Mouse (Mus musculus) spleen, adult 2 months (tissue): ENCODE measurements around the gene Klf15. TPM values are rescaled to one million over a fixed set of nuclear protein-coding genes. Genes with fewer than 3 reads are reported as not detected.

ENCODE experiments used
- DNase-seq, 2 experiments: peaks; one replicate each; pipeline versions ENCODE4 v3.0.0 to v3.0.0-alpha.2; 2012 to 2021; ENCODE audit warnings: low spot score in 2 of 2, low read depth in 1 of 2
- H3K27ac ChIP-seq: fragments of 200-500 bp; 2 replicates; pipeline ENCODE4 v1.5.1; 2012; ENCODE audit warnings: low read length, inconsistent platforms; ENCODE audit not compliant: insufficient read depth
- H3K27me3 ChIP-seq: fragments of 200-500 bp; 2 replicates; pipeline ENCODE4 v1.6.1; 2012; ENCODE audit warnings: mild to moderate bottlenecking, moderate library complexity, low read length, inconsistent platforms; ENCODE audit not compliant: control insufficient read depth, insufficient read depth
- H3K36me3 ChIP-seq: fragments of 200-500 bp; 2 replicates; pipeline ENCODE4 v1.6.1; 2012; ENCODE audit warnings: mild to moderate bottlenecking, low read length, inconsistent platforms; ENCODE audit not compliant: control insufficient read depth, insufficient read depth
- H3K4me1 ChIP-seq: fragments of 200-500 bp; 2 replicates; pipeline ENCODE4 v1.6.1; 2011; ENCODE audit warnings: inconsistent platforms; ENCODE audit not compliant: control insufficient read depth, insufficient read depth, insufficient read length
- H3K4me3 ChIP-seq: fragments of 200-500 bp; 2 replicates; pipeline ENCODE4 v1.5.1; 2011; ENCODE audit warnings: mild to moderate bottlenecking, inconsistent platforms; ENCODE audit not compliant: insufficient read depth, insufficient read length; ENCODE audit errors: extremely low read depth
- CTCF ChIP-seq: fragments of 200-500 bp; IDR thresholded peaks from 2 replicates; pipeline ENCODE4 v1.5.1; 2011; ENCODE audit warnings: mild to moderate bottlenecking, inconsistent platforms; ENCODE audit not compliant: insufficient read depth, insufficient read length, insufficient replicate concordance; ENCODE audit errors: extremely low read depth
- POLR2A ChIP-seq: fragments of 200-500 bp; IDR thresholded peaks from 2 replicates; pipeline ENCODE4 v1.6.1; 2011; ENCODE audit warnings: low read depth, low read length, inconsistent platforms
- WGBS: fragments of 180-500 bp; shearing (Covaris S2); methylation state at CpG from one replicate; pipeline ENCODE4 v1.1.7; 2018; 5-methylcytosine and 5-hydroxymethylcytosine counted together
- polyA plus RNA-seq: library from polyadenylated mRNA; depleted of rRNA; stranded (reverse); fragments of >200 nt; gene quantifications from 2 replicates; pipeline ENCODE4 v1.2.3, GENCODE M21; 2012

Gene Klf15
- polyA plus RNA-seq, 1 experiment, result 9.7 TPM

GRCm38 (mm10) chr6:90452603-90453002, 9.8 kb upstream of the Klf15 start:
- Histone ChIP-seq H3K27ac (no peak overlapping the region), H3K4me3 (no peak overlapping the region), H3K27me3 (no peaks in the 10 kb centered on the region), H3K4me1 (no peaks in the 10 kb centered on the region), H3K36me3 (no peaks in the 10 kb centered on the region)
- DNase-seq, result no peak
- TF ChIP-seq POLR2A, result no peak
- no peak for TF ChIP-seq CTCF

DNA sequence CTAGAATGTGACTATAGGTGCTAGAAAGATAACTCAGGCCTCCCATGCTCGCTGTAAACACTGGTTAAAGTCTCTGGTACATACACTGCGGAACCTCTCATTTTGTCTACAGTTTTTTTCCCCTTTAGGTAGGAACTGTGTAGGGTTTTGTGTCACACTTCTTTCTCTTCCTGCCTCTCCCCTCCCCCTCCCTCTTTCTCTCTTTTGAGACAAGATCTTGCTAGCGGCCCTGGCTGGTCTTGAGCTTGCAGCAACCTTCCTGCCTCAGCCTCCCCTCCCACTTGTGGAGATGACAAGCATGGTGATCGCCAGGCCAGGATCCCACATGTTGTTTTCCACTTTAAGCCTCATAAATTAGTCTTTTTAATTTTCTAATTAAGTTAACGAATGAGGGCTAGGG, 8.6 kb upstream of the Klf15 start:
- H3K36me3 ChIP-seq, result no peaks in the 10 kb centered on the region
- no peak for DNase-seq
- no peaks in the 10 kb centered on the region for H3K4me1 ChIP-seq
- 89% methylated on average over 5 of the region's 5 CpGs for WGBS
- TF ChIP-seq POLR2A (no peak), CTCF (no peak)
- no peak overlapping the region for H3K27ac ChIP-seq
- no peak overlapping the region for H3K4me3 ChIP-seq
- no peaks in the 10 kb centered on the region for H3K27me3 ChIP-seq

DNA sequence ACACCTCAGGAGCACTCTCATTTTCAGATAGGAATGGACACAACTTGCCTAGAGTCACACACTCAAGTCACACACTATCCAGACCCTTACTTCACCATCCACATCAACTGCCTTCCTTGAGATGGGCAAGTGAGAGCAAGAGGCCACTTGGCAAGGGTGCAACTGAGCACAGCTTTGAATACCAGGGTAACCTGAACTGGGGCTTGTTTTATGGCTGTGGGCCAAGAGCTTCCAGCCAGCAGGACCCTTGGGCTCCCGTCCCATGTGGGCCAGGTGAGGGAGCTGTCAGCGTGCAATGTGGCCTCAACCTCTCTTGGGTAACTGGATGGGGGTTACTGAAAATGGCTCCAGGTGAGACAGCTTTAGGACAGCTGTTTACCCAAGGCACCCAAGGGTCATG, 5.0 kb upstream of the Klf15 start:
- no peak overlapping the region for H3K4me3 ChIP-seq
- DNase-seq, result no peak
- no peak for TF ChIP-seq CTCF
- H3K36me3 ChIP-seq, result no peaks in the 10 kb centered on the region
- H3K27ac ChIP-seq, result no peak overlapping the region
- H3K4me1 ChIP-seq, result no peaks in the 10 kb centered on the region
- H3K27me3 ChIP-seq, result peaks cover 3% of the 10 kb centered on the region; the same call in 1 of the 2 replicates
- WGBS, result 82% methylated on average over 2 of the region's 2 CpGs

GRCm38 (mm10) chr6:90461181-90461580, 1.2 kb upstream of the Klf15 start:
- H3K27me3 ChIP-seq, result peaks cover 4% of the 10 kb centered on the region; the same call in 1 of the 2 replicates
- peaks cover 5% of the 10 kb centered on the region; the same call in 1 of the 2 replicates for H3K4me1 ChIP-seq
- H3K27ac ChIP-seq, result no peak overlapping the region
- DNase-seq, result no peak
- 57% methylated on average over 2 of the region's 2 CpGs for whole genome bisulfite sequencing
- no peak for TF ChIP-seq CTCF
- TF ChIP-seq POLR2A, result no peak
- no peaks in the 10 kb centered on the region for H3K36me3 ChIP-seq
- H3K4me3 ChIP-seq, result no peak overlapping the region

GRCm38 (mm10) chr6:90461771-90462170, 605 bp upstream of the Klf15 start:
- no peak overlapping the region for H3K27ac ChIP-seq
- 40% methylated on average over 12 of the region's 12 CpGs for WGBS
- H3K27me3 ChIP-seq, result peaks cover 4% of the 10 kb centered on the region; the same call in 1 of the 2 replicates
- H3K4me3 ChIP-seq, result no peak overlapping the region
- H3K4me1 ChIP-seq, result peaks cover 5% of the 10 kb centered on the region; the same call in 1 of the 2 replicates
- no peak for TF ChIP-seq CTCF
- TF ChIP-seq POLR2A, result no peak
- no peaks in the 10 kb centered on the region for H3K36me3 ChIP-seq
- no peak for DNase-seq

- DNase-seq, result no peak
- TF ChIP-seq POLR2A, result no peak
- no peak for TF ChIP-seq CTCF
- Histone ChIP-seq H3K27me3 (peaks cover 4% of the 10 kb centered on the region; the same call in 1 of the 2 replicates), H3K4me1 (peaks cover 5% of the 10 kb centered on the region; the same call in 1 of the 2 replicates), H3K4me3 (peak overlapping the region; percentile 40; the same call in 1 of the 2 replicates), H3K36me3 (no peaks in the 10 kb centered on the region), H3K27ac (peak overlapping the region; percentile 15; the same call in 1 of the 2 replicates)
- 1% methylated on average over 38 of the region's 38 CpGs for WGBS
Observed at GRCm38 (mm10) chr6:90462841-90463227, 458 bp downstream of the Klf15 start.

DNA sequence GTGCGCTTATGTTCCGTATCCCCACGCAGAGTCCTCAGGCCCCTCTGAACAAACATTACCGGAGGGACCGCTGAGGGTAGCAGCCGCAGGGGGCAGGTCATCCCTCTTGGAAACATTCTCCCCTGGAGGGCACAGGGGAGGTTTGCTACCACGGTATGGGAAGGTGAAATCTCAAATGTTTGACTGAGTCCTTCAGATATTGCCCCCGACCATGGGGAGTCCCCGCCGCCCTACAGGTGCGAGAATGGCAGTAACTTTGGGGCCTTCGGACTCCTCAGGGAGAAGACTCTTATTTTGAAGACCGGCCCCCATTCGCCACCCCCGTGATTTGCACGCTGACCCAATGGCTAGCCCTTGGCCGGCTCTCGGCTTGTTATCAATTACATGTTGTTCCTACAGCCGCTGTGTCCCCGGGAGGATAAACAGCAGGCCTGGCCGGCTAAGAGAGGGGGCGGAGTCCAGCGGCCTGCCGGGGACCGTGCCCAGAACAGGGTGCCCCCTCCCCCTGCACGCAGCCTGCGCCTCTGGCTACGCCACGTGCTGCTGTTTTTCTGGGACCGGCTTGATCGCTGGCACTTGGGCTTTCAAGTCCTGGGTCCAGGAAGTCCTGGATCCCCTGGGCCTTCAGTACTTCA, 969 bp downstream of the Klf15 start:
- WGBS, result 2% methylated on average over 31 of the region's 31 CpGs
- Histone ChIP-seq H3K27ac (no peak overlapping the region), H3K4me1 (peaks cover 5% of the 10 kb centered on the region; the same call in 1 of the 2 replicates), H3K27me3 (peaks cover 4% of the 10 kb centered on the region; the same call in 1 of the 2 replicates), H3K4me3 (peak overlapping the region; percentile 40; the same call in 1 of the 2 replicates), H3K36me3 (no peaks in the 10 kb centered on the region)
- DNase-seq, result peak in 1 of 2 experiments; percentile 7
- TF ChIP-seq CTCF (no peak), POLR2A (no peak)
